Mouse (Mus musculus): Measurements from ENCODE around the gene Tiprl. TPM values are rescaled to one million over a fixed set of nuclear protein-coding genes. Genes with fewer than 3 reads are reported as not detected.

Tiprl gene
- polyA plus RNA-seq (2011; ENCODE audit: insufficient read length, low read depth, missing spikeins): 64.0 and 70.2 TPM in 2 replicates

DNA sequence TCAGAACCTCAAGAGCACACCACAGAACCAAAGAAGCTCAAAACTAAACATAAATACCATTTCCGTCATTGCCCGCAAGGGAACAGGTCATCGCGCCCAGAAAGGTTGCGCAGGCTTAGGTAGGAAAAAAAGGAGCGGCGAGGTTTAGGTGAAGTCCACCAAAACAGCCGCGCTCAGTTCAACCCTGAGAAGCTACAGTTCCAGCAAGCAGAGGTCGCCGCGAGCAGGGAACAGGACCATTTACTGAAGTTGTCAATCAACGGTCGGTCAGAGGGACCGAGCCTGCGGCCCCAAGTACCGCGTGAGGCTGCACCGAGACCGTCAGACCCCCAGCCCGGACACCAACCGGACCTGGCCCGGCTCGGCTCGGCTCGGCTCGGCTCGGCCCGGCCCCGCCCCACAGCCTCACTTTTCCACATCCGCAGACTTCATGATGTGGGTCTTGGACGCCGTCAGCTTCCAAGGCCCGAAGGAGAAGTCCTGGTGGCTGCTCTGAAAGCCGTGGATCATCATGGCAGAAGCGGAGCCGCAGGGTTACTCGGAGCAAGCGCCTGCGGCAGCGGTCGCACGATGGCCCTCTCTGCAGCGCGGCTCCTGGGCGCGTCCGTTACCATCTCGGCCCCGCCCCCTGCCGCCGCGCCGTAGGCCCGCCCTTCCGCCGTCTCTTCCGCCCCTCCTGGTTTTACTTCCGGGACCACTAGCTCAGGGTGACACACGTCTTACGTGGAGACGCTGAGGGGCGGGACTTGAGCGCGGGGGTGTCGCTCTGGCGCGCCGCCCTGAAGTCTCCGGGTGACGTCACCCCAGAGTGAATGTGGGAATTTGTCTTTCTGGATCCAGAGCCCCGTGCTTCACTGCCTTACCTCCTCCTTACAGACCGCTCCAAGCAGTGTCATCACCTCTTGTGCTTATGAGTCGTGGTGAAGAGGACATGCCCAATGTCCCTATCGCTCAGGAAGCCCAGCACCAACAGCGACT is at the start of gene Tiprl:
Tiprl (minus strand) TSS at position 676 of the 978 bp plus-strand sequence.
- peak within 1 kb of the TSS; percentile 74 for H3K27ac ChIP-seq (ENCODE audit: insufficient read depth, low read length)
- TF ChIP-seq POLR2A (IDR thresholded peaks at IDR 0.05; ENCODE audit: low read depth, low read length) (peak; percentile 80), CTCF (IDR thresholded peaks at IDR 0.05; ENCODE audit: borderline replicate concordance, insufficient read depth, low read length) (no peak)
- no peaks in the 10 kb centered on the region for H3K4me1 ChIP-seq (ENCODE audit: control insufficient read depth, insufficient read depth, low read length)
- peak within 1 kb of the TSS; percentile 66 for H3K4me3 ChIP-seq (ENCODE audit: insufficient read depth, low read length)

DNA sequence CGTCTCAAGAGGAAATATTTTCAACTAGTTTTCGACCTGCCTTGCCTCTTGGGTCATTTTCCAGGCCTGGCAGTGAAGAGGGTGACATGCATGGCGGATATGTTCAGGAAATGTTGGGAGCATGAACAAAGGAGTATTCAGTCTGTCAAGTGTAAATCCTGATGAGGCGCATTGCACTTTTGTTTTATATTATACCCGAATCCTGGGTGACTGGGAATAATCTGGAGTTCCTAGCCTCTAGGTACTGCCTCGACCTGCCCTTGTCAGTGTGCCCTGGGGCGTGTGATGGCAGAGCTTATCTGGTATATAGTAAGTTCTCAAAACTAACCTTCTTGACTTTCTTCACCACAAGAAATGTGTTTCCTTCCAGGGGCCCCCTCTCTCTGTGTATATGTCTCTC is 47.3 kb upstream of the Tiprl start:
- no peak overlapping the region for H3K4me3 ChIP-seq (ENCODE audit: insufficient read depth, low read length)
- H3K4me1 ChIP-seq (ENCODE audit: control insufficient read depth, insufficient read depth, low read length): peaks cover 6% of the 10 kb centered on the region; the same call in 1 of the 2 replicates
- no peak for TF ChIP-seq POLR2A (IDR thresholded peaks at IDR 0.05; ENCODE audit: low read depth, low read length)
- TF ChIP-seq CTCF (IDR thresholded peaks at IDR 0.05; ENCODE audit: borderline replicate concordance, insufficient read depth, low read length): no peak
- no peak overlapping the region for H3K27ac ChIP-seq (ENCODE audit: insufficient read depth, low read length)

GRCm38 (mm10) chr1:165282967-165283345 is 46.2 kb upstream of the Tiprl start:
- H3K27ac ChIP-seq (ENCODE audit: insufficient read depth, low read length): no peak overlapping the region

DNA sequence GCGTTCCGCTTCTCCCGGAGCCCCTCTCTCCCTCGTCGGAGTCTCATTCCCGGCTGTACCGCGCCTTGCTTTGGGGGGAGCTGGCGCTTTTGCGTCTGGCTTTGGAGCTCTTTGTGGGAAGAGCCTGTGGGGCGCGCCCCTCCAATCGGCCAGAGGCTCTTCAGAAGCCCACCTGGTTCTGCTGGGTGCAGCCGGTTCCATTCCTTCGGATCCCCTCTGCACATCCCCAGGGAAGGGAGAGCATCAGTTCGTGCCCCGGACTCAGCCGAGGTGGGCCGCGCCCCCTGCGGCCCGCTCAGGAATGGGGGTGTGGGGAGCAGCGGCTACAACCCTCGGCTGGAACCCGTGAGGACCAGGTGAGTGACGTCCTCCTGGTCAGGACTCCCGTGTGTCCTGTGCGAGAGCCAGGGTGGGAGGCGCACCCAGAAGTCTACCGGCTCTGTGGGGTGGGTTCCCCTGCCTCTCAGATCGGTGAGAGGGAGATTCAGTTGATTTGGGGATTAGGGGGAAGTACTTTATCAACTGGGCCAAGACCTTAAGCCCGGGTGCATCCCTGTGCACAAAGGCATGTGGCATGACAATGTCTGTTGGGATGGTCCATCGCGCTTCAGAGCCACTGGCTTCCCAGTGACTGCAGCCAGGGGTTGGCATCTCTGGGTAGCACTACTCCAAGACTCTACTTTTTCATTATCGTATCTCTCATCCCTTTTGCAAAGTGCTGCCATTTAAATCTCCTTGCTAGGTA is 45.6 kb upstream of the Tiprl start:
- TF ChIP-seq POLR2A (IDR thresholded peaks at IDR 0.05; ENCODE audit: low read depth, low read length) (no peak), CTCF (IDR thresholded peaks at IDR 0.05; ENCODE audit: borderline replicate concordance, insufficient read depth, low read length) (no peak)

More at GRCm38 (mm10) chr1:165282967-165283345, 46.2 kb upstream of the Tiprl start:
- TF ChIP-seq POLR2A (IDR thresholded peaks at IDR 0.05; ENCODE audit: low read depth, low read length): no peak
- no peak for TF ChIP-seq CTCF (IDR thresholded peaks at IDR 0.05; ENCODE audit: borderline replicate concordance, insufficient read depth, low read length)
- Histone ChIP-seq H3K4me1 (ENCODE audit: control insufficient read depth, insufficient read depth, low read length) (peaks cover 6% of the 10 kb centered on the region; the same call in 1 of the 2 replicates), H3K4me3 (ENCODE audit: insufficient read depth, low read length) (peak overlapping the region; percentile 90; the same call in 1 of the 2 replicates)

DNA sequence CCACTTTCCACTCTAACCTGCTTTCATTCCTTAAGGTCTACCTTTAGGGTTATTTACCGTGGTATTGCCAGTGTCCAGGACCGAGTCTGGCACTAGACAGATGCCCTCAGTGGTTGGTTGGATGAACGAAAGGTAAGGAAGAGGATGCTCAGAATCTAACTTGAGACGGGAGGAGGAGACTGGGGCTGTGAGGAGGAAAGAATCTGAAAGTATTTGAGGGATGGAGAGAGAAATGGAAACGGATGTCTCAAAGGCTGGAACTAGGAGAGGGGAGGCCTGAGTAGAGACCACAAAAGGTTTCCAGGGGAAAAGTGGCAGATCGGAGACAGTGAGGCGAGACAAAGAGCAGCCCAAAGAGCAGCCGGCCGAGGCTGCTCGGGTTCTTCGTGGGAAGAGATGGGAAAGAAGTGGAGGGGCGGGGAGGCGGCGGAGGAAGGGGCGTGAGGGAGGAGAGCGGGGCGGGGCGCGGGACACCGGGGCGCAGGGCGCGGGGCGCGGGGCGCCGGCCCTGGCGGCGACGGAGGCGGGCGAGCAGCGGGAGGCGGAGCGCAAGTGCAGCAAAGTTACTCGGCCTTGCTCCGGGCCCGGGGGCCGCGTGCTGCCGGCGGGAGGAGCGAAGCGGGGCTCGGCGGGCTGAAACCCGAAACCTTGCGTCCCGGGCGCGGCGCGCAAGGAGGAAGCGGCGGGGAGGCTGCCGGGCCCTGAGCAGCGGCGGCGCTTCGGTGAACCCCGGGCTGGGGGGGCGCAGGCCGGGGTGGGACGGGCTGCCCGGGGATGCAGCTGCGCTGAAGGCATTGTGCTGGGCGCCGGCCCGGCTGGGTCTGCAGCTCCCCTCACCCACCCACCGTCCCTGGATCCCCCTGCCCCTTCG is 44.8 kb upstream of the Tiprl start:
- Histone ChIP-seq H3K4me1 (ENCODE audit: control insufficient read depth, insufficient read depth, low read length) (peaks cover 6% of the 10 kb centered on the region; the same call in 1 of the 2 replicates), H3K27ac (ENCODE audit: insufficient read depth, low read length) (peak overlapping the region; percentile 54; the same call in 1 of the 2 replicates), H3K4me3 (ENCODE audit: insufficient read depth, low read length) (peak overlapping the region; percentile 90)
- TF ChIP-seq CTCF (IDR thresholded peaks at IDR 0.05; ENCODE audit: borderline replicate concordance, insufficient read depth, low read length) (no peak), POLR2A (IDR thresholded peaks at IDR 0.05; ENCODE audit: low read depth, low read length) (peak; percentile 74)

More for the DNA sequence above, 45.6 kb upstream of the Tiprl start:
- Histone ChIP-seq H3K4me3 (ENCODE audit: insufficient read depth, low read length) (peak overlapping the region; percentile 90), H3K4me1 (ENCODE audit: control insufficient read depth, insufficient read depth, low read length) (peaks cover 6% of the 10 kb centered on the region; the same call in 1 of the 2 replicates), H3K27ac (ENCODE audit: insufficient read depth, low read length) (no peak overlapping the region)

- Histone ChIP-seq H3K4me1 (ENCODE audit: control insufficient read depth, insufficient read depth, low read length) (peaks cover 6% of the 10 kb centered on the region; the same call in 1 of the 2 replicates), H3K4me3 (ENCODE audit: insufficient read depth, low read length) (0 out of 2 replicates have a peak overlapping the region, but pooled peaks have one; percentile 90), H3K27ac (ENCODE audit: insufficient read depth, low read length) (no peak overlapping the region)
- TF ChIP-seq CTCF (IDR thresholded peaks at IDR 0.05; ENCODE audit: borderline replicate concordance, insufficient read depth, low read length) (no peak), POLR2A (IDR thresholded peaks at IDR 0.05; ENCODE audit: low read depth, low read length) (no peak)
These were observed 43.9 kb upstream of the Tiprl start for GRCm38 (mm10) chr1:165280741-165281140.

GRCm38 (mm10) chr1:165274946-165275345 is 38.1 kb upstream of the Tiprl start:
- Histone ChIP-seq H3K27ac (ENCODE audit: insufficient read depth, low read length) (no peak overlapping the region), H3K4me3 (ENCODE audit: insufficient read depth, low read length) (no peak overlapping the region), H3K4me1 (ENCODE audit: control insufficient read depth, insufficient read depth, low read length) (no peaks in the 10 kb centered on the region)
- TF ChIP-seq POLR2A (IDR thresholded peaks at IDR 0.05; ENCODE audit: low read depth, low read length) (no peak), CTCF (IDR thresholded peaks at IDR 0.05; ENCODE audit: borderline replicate concordance, insufficient read depth, low read length) (no peak)

- no peaks in the 10 kb centered on the region for H3K4me1 ChIP-seq (ENCODE audit: control insufficient read depth, insufficient read depth, low read length)
- H3K4me3 ChIP-seq (ENCODE audit: insufficient read depth, low read length): no peak overlapping the region
- TF ChIP-seq CTCF (IDR thresholded peaks at IDR 0.05; ENCODE audit: borderline replicate concordance, insufficient read depth, low read length) (no peak), POLR2A (IDR thresholded peaks at IDR 0.05; ENCODE audit: low read depth, low read length) (no peak)
- no peak overlapping the region for H3K27ac ChIP-seq (ENCODE audit: insufficient read depth, low read length)
These were observed 15.4 kb upstream of the Tiprl start for GRCm38 (mm10) chr1:165252027-165252671.
